Mouse (Mus musculus) liver, embryonic 14.5 days (tissue): ENCODE data around the gene Zfp57. TPM values are rescaled to one million over a fixed set of nuclear protein-coding genes. Genes with fewer than 3 reads are reported as not detected.

Experiments used
- ATAC-seq: fragments of 200-750 bp; cut with Nextera tagmentation; 2 replicates; pipeline ENCODE4 v1.8.0; 2017; ENCODE audit warnings: moderate number of reproducible peaks, mild to moderate bottlenecking, moderate library complexity; ENCODE audit not compliant: insufficient read depth
- DNase-seq, 3 experiments: peaks; one replicate each; pipeline ENCODE4 v3.0.0-alpha.2; 2012 to 2013; ENCODE audit warnings: low read depth in 3 of 3, low spot score in 3 of 3
- H3K27ac ChIP-seq: fragments of 300-500 bp; sonication (generic); 2 replicates; pipeline ENCODE4 v1.5.1; 2014; ENCODE audit warnings: moderate library complexity, mild to moderate bottlenecking, control low read depth, inconsistent platforms
- H3K27me3 ChIP-seq: fragments of 300-500 bp; sonication (generic); 2 replicates; pipeline ENCODE4 v1.6.1; 2014; ENCODE audit warnings: mild to moderate bottlenecking, low read length, moderate library complexity; ENCODE audit not compliant: control insufficient read depth, insufficient read depth
- H3K36me3 ChIP-seq: fragments of 300-500 bp; sonication (generic); replicated peaks from 2 replicates; pipeline ENCODE4 v1.6.1; 2014; ENCODE audit warnings: low read depth; ENCODE audit not compliant: control insufficient read depth, insufficient read depth
- H3K4me1 ChIP-seq, 2 experiments: fragments of 200-500 bp in 1 of 2; fragments of 300-500 bp in 1 of 2; sonication (generic) in 1 of 2; replicated peaks; 2 replicates each; pipeline ENCODE4 v1.6.1; 2012 to 2014; ENCODE audit warnings: antibody characterized with exemption in 1 of 2, inconsistent platforms in 1 of 2, low read length in 1 of 2; ENCODE audit not compliant: control insufficient read depth in 2 of 2, insufficient read depth in 2 of 2
- H3K4me2 ChIP-seq: fragments of 300-500 bp; sonication (generic); 2 replicates; pipeline ENCODE4 v1.6.1; 2014; ENCODE audit warnings: low read depth, mild to moderate bottlenecking, control low read depth, moderate library complexity
- H3K4me3 ChIP-seq, 2 experiments: fragments of 200-500 bp in 1 of 2; fragments of 300-500 bp in 1 of 2; sonication (generic) in 1 of 2; 2 replicates each; pipeline ENCODE4 v1.5.1; 2012 to 2014; ENCODE audit warnings: low read depth in 2 of 2, low read length in 2 of 2, mild to moderate bottlenecking in 2 of 2, control low read depth in 1 of 2, inconsistent platforms in 1 of 2, moderate library complexity in 1 of 2; ENCODE audit not compliant: insufficient read depth in 1 of 2
- H3K9ac ChIP-seq: fragments of 300-500 bp; sonication (generic); replicated peaks from 2 replicates; pipeline ENCODE4 v1.6.1; 2014; ENCODE audit warnings: mild to moderate bottlenecking, control low read depth, moderate library complexity
- H3K9me3 ChIP-seq: fragments of 300-500 bp; sonication (generic); 2 replicates; pipeline ENCODE4 v1.6.1; 2016; ENCODE audit warnings: low read length, mixed read lengths; ENCODE audit not compliant: control insufficient read depth
- CTCF ChIP-seq: IDR thresholded peaks from 2 replicates; pipeline ENCODE4 v1.5.1; 2016; ENCODE audit warnings: antibody characterized with exemption, low read depth, control low read depth
- EP300 ChIP-seq: IDR thresholded peaks from 2 replicates; pipeline ENCODE4 v1.6.1; 2016; ENCODE audit warnings: antibody characterized with exemption, low read depth
- WGBS: fragments of 180-500 bp; shearing (Covaris S2); extraction: QIAGEN DNeasy Blood & Tissue Kit; methylation state at CpG from one replicate; pipeline ENCODE4 v1.1.7; 2014; ENCODE audit not compliant: insufficient replicate concordance; 5-methylcytosine and 5-hydroxymethylcytosine counted together
- polyA plus RNA-seq, 2 experiments: library from polyadenylated mRNA; depleted of rRNA in 1 of 2; stranded (reverse) in 1 of 2; unstranded in 1 of 2; fragments of >200 nt; fragmentation: Nextera tagmentation in 1 of 2; extraction: Ambion mirVana in 1 of 2; gene quantifications; 2 replicates each; pipeline versions ENCODE4 v1.2.1 to v1.2.3; 2012 to 2014

Zfp57 gene
- polyA plus RNA-seq, 2 experiments: 2.2 to 3.3 TPM

DNA sequence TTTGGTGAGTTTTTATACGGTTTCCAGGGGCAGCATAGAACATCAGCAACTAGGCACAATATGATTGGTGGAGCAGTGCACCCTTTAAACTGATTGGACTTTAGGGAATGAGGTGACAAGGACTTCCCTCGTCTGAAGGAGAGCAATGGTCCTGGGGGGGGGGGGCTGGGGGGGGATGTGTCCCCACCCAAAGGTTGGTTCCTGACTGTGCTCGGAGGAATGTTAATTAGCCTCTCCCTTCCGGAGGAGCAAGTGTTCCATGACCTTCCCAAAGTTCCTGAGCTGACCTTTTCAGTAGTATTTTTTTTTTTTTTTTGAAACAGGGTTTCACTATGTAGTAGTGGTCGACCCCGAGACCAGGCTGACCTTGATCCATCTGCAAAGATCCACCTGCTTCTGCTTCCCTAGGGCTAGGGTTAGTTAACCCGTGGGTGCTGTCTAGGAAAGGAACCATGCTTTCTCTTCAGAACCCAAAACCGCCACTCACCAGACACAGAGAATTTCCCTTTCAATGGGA lies 27.6 kb upstream of the Zfp57 start:
- ATAC-seq: no peak
- Histone ChIP-seq H3K4me1 (no peaks in the 10 kb centered on the region; a peak in 1 of 4 replicates), H3K4me3 (no peak overlapping the region), H3K36me3 (no peaks in the 10 kb centered on the region), H3K27ac (no peak overlapping the region), H3K27me3 (no peaks in the 10 kb centered on the region), H3K4me2 (no peak overlapping the region), H3K9me3 (no peaks in the 10 kb centered on the region), H3K9ac (no peak overlapping the region)
- no peak for DNase-seq
- TF ChIP-seq CTCF: no peak
- TF ChIP-seq EP300: no peak
- WGBS: 42% methylated on average over 8 of the region's 8 CpGs

GRCm38 (mm10) chr17:36981221-36981813 lies 19.6 kb upstream of the Zfp57 start, which contains the start of gene 2410137M14Rik:
Gene 2410137M14Rik, minus strand, starts transcription at chr17:36981237.
- Histone ChIP-seq H3K27me3 (no peaks in the 10 kb centered on the region), H3K4me3 (no peak within 1 kb of the TSS)
- ATAC-seq: no peak

GRCm38 (mm10) chr17:36981845-36982244 lies 19.1 kb upstream of the Zfp57 start:
- H3K4me3 ChIP-seq: no peak overlapping the region
- no peaks in the 10 kb centered on the region; a peak in 1 of 4 replicates for H3K4me1 ChIP-seq
- DNase-seq (no peak), ATAC-seq (no peak)
- no peaks in the 10 kb centered on the region for H3K9me3 ChIP-seq
- 8% methylated on average over 4 of the region's 4 CpGs for WGBS
- TF ChIP-seq EP300 (no peak), CTCF (no peak)
- no peak overlapping the region for H3K27ac ChIP-seq
- no peaks in the 10 kb centered on the region for H3K36me3 ChIP-seq
- H3K27me3 ChIP-seq: no peaks in the 10 kb centered on the region
- no peak overlapping the region for H3K9ac ChIP-seq
- H3K4me2 ChIP-seq: no peak overlapping the region

More at GRCm38 (mm10) chr17:36981221-36981813, 19.6 kb upstream of the Zfp57 start, which contains the start of gene 2410137M14Rik:
- Histone ChIP-seq H3K36me3 (no peaks in the 10 kb centered on the region), H3K4me2 (peak within 1 kb of the TSS; percentile 27; the same call in 1 of the 2 replicates), H3K27ac (no peak within 1 kb of the TSS), H3K9me3 (no peaks in the 10 kb centered on the region), H3K9ac (no peak within 1 kb of the TSS), H3K4me1 (no peaks in the 10 kb centered on the region; a peak in 1 of 4 replicates)
- no peak for TF ChIP-seq EP300
- no peak for TF ChIP-seq CTCF
- WGBS: 7% methylated on average over 18 of the region's 18 CpGs
- no peak for DNase-seq

DNA sequence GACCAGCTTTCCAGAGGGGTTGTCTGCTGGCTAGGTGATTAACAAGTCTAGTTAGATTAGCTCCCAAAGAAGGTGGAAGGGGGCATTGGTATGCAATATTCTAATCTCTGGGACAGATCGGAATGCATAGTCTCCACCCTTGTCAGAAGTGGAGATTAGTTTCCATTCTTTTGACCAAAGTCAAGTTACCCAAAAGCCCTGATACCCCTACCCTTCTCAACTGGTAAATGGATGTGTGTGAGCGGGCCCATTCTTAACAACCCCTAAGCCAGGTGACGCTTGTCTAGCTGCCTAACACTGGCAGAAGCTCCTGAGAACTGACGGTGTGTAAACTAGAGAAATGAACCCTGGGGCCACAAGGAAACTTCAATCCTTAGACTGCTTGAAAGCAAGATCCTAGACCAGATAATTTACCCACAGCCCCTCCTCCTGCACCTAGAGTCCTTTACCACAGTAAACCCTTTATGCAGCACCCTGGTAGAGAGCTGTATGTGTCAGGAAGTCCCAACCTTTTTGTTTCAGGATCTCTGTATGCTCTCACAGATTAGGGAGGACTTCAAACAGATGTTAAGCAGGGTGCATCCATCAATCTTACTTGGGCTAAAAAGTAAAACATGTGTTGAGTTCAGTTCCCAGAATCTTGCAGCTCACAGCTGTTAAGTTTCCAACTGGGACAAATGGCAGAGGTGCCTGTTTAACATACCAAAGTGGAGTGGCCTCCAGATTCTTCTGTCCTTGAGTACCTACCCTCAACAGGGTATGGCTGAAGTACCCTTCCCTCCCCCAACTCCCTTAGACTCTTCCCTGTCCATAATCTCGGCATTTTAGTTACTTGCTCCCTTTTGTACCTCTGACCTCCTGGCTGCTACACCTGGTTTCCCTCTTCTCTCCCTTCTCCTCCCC lies 18.5 kb upstream of the Zfp57 start:
- Histone ChIP-seq H3K9me3 (no peaks in the 10 kb centered on the region), H3K27me3 (peaks cover 1% of the 10 kb centered on the region), H3K4me1 (no peaks in the 10 kb centered on the region; a peak in 1 of 4 replicates), H3K36me3 (no peaks in the 10 kb centered on the region), H3K27ac (no peak overlapping the region), H3K4me3 (no peak overlapping the region), H3K4me2 (no peak overlapping the region), H3K9ac (no peak overlapping the region)
- WGBS: 27% methylated on average over 5 of the region's 5 CpGs
- ATAC-seq (no peak), DNase-seq (no peak)
- TF ChIP-seq EP300 (no peak), CTCF (no peak)

- ATAC-seq (no peak), DNase-seq (no peak)
- peaks cover 18% of the 10 kb centered on the region for H3K27me3 ChIP-seq
- 7% methylated on average over 24 of the region's 24 CpGs for WGBS
- no peak overlapping the region for H3K4me2 ChIP-seq
- H3K9ac ChIP-seq: no peak overlapping the region
- H3K4me3 ChIP-seq: no peak overlapping the region
- TF ChIP-seq EP300 (no peak), CTCF (no peak)
- no peaks in the 10 kb centered on the region for H3K9me3 ChIP-seq
- H3K27ac ChIP-seq: no peak overlapping the region
- no peaks in the 10 kb centered on the region for H3K4me1 ChIP-seq
- H3K36me3 ChIP-seq: no peaks in the 10 kb centered on the region
Observed at GRCm38 (mm10) chr17:36988475-36988874, 12.5 kb upstream of the Zfp57 start.
